Mouse (Mus musculus): Measurements from ENCODE around the gene Cyld.
"Not testable (repeated sequence)": the region's sequence is repeated elsewhere in the genome, so short reads cannot be mapped to it uniquely, and the experiment has no call there.

Cyld gene

DNA sequence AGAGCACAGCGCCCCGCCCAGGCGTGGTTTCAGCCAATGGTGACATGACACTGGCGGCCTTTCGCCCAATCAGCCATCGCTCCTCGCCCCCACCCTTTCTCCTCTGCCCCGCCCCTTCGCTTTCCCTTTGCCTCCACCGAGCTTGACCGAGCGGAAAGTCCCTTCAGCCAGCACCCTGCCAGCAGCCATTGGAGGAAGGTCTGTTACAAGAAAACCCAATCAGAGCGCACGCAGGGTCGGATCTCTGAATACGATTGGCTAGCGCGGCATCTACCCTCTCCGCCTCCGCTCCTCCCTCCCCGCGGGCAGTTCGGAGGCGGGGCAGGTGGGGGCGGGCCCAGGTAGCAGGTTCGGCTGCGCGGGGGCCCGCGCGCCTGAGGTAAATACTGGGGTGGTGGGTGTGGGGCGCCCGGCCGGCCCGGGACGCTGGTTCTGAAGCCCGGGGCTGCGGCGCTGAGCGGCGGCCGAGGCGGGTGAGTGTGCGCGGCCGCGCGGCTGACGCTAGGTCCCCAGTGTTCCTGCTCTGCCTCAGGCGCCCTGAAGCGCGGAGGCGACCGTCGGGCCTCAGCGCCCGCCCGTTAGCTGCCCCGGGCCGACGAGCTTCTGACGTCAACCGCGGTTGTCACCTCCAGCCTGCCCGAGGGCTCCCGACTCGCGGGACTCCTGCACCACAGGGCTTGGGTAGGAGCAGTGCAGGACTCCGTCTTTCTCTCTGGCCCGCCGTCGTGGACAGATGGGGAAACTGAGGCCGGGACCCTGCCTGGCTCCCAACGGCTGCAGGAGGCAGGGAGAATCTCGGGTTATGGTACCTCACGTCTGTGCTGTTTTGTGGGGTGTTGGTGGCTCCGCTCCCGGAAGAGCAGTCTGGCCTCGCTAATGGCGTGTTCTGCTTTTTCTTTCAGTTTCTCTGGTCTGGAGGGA is at the start of gene Cyld:
Gene Cyld (plus strand): TSS at position 308 of the 921 bp plus-strand sequence.
- ATAC-seq (ENCODE audit: insufficient number of reproducible peaks, low FRiP score, low TSS enrichment): peak; percentile 98

DNA sequence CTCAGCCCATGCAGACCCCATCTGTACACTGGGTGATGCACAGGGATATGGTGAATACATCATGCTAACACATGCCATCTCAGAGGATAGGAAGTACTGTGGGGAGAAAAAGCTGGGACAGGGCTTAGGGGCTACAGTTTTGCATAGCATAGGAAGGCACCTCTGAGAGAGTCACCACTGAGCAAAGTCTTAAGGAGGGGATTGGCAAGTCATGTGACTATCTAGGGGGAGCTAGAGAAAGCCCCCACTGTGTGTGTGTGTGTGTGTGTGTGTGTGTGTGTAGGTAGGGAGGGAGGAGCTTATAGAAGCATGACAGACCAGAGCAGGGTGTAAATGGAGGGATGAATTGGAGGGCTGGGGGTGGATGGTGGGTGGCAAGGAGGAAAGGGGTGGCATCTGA is 48.5 kb upstream of the Cyld start:
- ATAC-seq (ENCODE audit: insufficient number of reproducible peaks, low FRiP score, low TSS enrichment): no peak

DNA sequence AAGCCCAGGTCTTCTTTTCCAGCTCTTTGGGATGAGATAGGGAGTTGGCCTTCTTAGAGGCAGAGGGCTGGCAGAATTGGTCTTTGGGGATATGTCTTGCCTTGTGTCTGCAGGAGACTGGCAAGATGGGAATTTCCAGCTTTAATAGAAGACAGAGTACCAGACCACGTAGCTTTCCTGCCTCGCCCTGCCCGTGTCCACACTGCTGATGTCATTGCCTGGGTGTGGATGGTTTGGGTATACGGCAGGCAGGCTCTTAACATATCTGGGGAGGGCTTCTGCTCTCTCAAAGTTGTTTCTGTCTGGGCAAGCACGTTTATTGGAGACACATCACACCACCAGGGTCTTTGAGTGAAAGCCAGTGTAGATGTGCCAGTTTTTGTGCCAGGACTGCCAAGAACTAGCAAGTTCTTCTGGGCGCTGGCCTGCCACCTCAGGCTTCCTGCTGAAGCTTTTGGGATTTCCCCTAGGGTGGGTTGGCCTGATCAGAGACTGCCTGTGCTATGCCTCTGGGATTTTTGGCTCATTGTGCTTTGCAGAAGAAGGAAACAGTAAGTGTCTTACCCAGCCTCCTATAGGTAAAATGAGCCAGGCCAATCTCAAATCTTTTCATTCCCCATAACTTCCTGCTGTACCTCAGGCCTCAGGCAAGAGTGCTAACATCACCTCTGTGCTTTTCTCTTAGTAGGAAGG is 46.7 kb upstream of the Cyld start:
- no peak for ATAC-seq (ENCODE audit: insufficient number of reproducible peaks, low FRiP score, low TSS enrichment)

DNA sequence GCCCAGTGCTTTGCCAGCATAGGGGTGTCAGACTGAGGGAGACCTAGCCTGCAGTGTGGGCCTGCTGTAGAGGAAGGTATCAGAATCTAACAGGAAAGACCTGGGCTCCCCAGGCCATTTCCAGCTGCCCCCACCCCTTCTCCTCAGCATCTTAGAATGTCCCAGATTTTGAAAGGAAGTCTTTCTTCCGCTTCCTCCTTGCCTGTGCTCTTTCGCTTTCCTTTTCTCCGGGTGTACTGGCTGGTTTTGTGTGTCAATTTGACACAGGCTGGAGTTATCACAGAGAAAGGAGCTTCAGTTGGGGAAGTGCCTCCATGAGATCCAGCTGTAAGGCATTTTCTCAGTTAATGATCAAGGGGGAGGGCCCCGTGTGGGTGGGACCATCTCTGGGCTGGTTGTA is 45.7 kb upstream of the Cyld start:
- not testable (repeated sequence) for ATAC-seq (ENCODE audit: insufficient number of reproducible peaks, low FRiP score, low TSS enrichment)

DNA sequence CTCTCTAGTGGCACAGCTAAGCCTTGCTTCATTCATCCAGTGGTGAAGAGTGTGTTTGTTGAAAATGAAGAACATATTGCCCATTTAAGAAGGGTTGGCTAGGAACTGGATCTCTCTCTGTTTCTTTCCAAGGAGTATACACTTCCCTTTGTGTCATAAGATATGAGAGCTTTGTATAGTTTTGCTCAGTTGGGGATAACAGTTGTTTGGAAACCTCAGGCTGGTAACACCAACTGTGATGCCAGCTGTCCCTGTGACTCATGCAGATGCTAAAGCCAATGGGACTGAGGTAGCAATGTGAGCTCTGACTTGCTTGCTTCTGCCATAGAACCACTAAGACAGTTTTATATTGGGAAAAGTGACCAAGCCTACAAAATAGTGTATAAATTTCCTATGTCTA is 41.5 kb upstream of the Cyld start:
- no peak for ATAC-seq (ENCODE audit: insufficient number of reproducible peaks, low FRiP score, low TSS enrichment)

DNA sequence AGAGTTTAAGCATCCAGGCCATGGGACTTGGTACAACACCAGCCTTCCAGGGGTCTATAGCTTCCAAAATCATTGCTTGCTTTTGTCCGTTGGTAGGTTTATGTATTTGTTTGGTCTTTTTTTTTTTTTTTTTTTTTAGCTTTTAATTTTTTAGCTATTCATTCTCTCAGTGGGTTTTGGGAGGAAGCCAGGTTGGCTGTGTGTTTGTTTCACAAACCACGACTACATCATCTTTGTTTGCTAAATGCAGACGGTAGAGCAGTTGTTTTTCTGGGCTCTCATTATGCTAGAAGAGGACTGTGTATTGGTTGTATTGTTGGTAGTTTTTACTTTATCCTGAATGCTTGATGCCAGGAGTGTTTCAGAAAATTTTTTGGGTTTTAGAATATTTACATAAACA is 37.0 kb upstream of the Cyld start:
- ATAC-seq (ENCODE audit: insufficient number of reproducible peaks, low FRiP score, low TSS enrichment): no peak

DNA sequence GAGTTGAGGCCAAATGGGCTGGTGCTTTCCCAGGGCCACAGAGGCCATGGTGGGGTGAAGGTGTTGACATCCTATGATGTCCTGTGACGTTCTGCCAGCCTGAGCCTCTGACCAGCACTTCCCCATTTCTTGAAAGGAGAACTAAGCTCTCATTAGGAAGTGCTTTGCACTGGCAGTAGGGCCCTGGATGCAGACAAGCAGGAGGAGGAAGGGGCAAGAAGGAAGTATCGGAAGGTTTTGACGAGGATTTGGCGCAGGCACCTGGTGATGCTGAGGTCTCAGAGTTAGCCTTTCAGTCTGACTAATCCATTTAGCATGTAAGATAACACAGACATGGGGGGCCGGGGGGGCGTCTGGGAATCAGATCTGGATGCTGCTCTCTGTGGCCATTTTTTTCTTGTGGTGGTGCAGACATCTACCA is 34.4 kb upstream of the Cyld start:
- no peak for ATAC-seq (ENCODE audit: insufficient number of reproducible peaks, low FRiP score, low TSS enrichment)

DNA sequence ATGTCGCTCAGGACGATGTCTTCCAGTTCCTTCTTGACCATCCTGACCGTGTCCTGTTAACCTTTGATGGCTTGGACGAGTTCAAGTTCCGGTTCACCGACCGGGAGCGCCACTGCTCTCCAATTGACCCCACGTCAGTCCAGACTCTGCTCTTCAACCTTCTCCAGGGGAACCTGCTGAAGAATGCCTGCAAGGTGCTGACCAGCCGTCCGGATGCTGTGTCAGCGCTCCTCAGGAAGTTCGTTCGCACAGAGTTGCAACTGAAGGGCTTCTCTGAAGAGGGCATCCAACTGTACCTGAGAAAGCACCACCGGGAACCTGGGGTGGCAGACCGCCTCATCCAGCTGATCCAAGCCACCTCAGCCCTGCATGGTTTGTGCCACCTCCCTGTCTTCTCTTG is 32.7 kb upstream of the Cyld start:
- ATAC-seq (ENCODE audit: insufficient number of reproducible peaks, low FRiP score, low TSS enrichment): no peak

DNA sequence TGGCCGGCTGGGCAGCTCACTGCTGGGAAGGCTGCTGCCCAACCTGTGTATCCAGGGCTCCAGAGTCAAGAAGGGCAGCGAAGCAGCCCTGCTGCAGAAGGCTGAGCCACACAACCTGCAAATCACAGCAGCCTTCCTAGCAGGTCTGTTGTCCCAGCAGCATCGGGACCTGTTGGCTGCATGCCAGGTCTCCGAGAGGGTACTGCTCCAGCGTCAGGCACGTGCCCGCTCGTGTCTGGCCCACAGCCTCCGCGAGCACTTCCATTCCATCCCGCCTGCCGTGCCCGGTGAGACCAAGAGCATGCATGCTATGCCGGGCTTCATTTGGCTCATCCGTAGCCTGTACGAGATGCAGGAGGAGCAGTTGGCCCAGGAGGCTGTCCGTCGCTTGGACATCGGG is 31.9 kb upstream of the Cyld start:
- peak; percentile 54 for ATAC-seq (ENCODE audit: insufficient number of reproducible peaks, low FRiP score, low TSS enrichment)

DNA sequence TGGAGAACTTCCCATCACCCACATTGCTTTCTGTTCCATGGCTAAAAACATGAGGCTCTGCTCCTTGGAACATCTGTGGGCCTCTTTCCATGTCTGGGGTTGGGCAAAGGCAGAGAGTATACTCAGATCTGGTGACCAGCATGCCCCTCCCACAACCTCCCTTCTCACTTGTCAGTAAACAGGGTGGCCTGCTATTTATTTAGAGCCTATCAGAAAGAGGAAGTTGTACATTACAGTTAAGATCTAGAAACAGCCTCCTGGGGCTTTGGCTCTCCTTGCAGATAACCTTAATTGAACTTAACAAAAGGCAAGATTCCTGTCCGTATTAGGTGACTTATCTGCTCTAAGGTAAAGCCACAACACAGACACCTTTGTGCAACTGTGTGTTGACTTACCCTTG is 30.4 kb upstream of the Cyld start:
- no peak for ATAC-seq (ENCODE audit: insufficient number of reproducible peaks, low FRiP score, low TSS enrichment)

DNA sequence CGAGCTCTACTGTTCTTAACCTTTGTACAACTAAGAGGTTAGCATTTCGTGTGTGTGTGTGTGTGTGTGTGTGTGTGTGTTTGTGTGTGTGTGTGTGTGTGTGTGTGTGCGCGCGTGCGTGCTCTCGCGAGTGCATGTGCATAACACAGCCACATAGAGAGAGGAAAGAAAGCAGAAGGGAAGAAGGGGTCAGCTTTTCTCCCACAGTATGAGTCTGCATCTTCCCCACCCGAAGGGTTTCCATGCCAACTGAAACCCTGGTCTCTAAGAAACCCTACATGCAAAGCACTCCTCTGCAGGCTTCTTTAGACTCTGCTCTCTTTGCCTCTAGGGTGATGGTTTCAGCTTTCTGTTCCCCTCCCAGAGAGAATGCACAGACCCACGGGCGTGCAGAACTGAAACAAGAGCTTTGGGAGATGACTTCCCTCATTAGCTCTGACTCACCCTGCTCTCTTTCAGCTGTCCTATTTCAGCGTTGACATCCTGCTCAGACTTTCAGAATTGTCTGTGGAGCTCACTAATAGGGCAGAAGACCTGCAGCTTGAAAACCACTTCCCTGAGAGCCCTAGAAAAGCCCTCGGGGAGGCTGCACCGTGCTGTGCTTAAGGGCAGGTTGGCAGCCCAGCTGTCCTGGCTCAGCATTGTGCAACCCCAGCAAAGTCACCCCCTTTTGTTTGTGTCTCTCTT is 28.3 kb upstream of the Cyld start:
- no peak for ATAC-seq (ENCODE audit: insufficient number of reproducible peaks, low FRiP score, low TSS enrichment)

DNA sequence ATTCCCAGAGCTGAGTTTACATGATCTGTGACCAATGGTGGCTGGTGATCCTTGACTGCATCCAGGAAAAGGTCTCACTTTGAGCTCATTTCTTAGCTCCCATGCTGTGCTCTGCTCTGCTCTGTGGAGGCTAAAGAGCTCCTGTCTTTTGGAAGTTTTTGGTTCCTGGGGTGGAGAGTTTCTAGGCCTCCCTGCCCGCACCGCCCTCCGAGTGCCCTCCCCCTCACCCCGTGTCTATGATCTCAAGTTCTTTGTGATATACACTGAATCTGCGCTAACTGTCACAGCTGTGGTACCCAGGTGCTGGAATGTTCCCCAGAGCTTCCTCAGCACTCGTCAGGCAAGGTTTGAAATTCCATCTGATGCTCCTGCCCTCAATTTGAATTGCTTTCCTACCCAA is 26.0 kb upstream of the Cyld start:
- ATAC-seq (ENCODE audit: insufficient number of reproducible peaks, low FRiP score, low TSS enrichment): no peak

DNA sequence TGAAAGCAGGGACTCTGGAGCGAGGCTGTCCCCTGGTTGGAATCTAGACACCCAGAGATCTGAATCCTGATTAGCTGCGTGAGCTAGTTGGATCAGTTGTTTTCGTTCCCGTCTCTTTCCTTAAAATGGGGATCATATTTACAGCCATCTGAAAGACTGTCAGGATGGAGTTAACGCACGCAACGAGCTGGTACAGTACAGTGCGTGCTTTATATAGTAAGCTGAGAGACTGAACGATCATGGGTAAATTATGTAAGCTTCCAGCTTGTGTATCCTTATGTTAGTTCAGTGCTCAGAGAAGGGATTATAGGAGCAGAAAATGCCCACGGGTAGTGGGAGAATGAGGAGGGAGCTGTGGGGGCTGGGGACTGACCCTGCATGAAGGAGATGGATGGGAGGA is 25.3 kb upstream of the Cyld start:
- no peak for ATAC-seq (ENCODE audit: insufficient number of reproducible peaks, low FRiP score, low TSS enrichment)

DNA sequence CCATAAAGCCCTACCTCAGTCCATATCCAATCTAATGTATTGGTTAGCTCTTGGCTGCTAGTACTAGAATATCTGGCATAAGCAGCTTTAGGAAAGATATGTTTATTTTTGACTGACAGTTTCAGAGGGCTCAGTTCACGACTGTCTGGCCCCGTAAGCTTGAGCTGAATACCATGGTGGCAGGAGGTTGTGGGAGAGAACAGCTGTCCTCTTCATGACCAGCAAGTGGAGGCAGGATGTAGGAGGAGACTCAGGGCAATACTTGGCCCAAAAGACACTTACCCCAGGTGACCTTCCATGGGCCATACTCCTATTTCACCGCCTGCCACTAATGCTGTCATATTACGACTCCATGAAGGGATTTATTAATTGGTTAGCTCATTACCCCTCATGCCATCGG is 23.0 kb upstream of the Cyld start:
- no peak for ATAC-seq (ENCODE audit: insufficient number of reproducible peaks, low FRiP score, low TSS enrichment)

DNA sequence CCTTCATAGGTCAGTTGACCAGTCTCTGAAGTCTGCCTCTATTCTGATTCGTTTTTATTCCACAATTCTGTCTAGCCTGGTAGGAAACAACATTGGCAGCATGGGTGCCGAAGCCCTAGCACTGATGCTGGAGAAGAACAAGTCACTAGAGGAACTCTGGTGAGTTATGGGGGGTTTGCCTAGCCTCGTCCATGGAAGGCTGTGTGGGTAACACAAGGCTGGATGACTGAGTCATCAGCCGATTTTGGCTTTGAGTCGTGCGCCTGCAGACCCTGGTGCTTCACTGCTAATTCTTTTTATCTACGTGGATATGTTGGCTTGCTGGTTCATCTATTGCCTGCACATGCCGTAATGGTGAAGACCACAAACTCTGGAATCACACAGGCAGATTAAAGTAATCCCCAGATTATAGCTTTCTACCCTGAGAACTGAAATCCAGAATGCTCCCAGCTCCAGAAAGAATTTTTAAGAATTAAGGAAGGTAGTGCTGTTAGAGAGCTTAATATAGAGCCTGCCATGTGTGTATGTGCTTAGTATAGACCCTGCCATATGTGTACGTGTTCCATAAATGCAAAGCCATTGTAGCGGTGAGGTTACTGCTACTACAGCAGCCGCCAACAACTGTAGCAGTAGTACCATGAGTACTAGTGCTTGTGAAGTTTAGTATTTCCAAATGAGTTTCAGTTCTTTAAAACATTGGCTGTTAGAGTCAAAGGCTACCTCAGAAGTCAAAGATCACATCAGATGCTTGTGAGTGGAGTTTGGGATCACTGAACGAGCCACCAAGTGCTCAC is 21.3 kb upstream of the Cyld start:
- ATAC-seq (ENCODE audit: insufficient number of reproducible peaks, low FRiP score, low TSS enrichment): no peak

DNA sequence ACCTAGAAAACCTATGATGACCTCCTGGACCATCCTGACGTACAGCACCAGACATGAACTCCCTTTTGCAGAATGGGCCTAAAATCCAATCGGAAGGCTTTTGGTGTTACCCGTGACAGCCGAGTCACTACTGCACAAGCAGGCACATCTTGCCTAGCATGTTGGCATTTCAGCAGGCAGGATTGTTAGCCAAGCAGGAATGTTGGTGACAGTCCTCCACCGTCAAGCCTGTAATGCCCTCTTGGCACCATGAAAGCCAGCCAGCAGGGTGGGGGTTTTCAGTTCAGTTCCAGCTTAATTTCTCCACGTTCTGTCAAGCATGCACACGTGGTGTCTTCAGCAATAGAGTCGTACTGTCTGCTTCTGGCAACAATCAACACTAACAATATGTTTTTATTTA is 19.8 kb upstream of the Cyld start:
- ATAC-seq (ENCODE audit: insufficient number of reproducible peaks, low FRiP score, low TSS enrichment): no peak

DNA sequence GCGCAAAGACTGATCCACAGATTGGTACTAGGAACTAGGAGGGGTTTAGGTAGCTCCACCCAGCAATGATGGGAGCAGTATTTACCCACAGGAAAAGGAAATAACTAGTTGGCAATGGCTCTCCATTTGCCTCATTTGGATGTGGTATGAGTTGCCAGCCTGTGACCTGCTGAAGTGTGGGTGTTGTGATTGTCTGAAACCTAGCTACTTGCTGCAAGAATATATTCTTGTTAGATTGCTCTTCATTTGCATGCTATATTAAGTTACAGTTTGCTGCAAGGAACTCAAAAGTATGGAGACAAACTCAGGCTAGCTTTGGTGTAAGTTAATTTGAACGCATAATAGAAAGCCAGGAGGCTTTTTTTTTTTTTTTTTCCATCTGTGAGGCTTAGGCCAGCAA is 16.3 kb upstream of the Cyld start:
- no peak for ATAC-seq (ENCODE audit: insufficient number of reproducible peaks, low FRiP score, low TSS enrichment)

DNA sequence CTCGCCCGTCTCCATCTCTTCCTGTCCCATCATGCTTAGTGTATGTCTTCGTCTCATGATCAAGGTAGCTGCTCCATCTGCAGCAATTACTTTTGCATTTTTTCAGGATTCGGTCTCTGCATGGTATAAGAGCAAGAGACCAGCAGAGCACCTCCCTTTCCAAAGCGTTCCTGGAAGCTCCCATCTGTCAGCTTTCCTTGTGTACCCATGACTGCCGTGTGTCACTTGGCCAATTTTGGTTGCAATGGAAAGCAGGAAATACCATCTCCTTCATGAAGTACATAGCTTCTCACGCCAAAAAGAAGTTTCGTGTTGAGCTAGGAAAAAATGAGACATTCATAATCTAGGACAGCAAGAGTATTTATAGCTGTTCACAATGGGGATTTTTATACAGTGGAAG is 15.8 kb upstream of the Cyld start:
- 0 out of 2 replicates have a peak, but pooled peaks have one; percentile 21 for ATAC-seq (ENCODE audit: insufficient number of reproducible peaks, low FRiP score, low TSS enrichment)

DNA sequence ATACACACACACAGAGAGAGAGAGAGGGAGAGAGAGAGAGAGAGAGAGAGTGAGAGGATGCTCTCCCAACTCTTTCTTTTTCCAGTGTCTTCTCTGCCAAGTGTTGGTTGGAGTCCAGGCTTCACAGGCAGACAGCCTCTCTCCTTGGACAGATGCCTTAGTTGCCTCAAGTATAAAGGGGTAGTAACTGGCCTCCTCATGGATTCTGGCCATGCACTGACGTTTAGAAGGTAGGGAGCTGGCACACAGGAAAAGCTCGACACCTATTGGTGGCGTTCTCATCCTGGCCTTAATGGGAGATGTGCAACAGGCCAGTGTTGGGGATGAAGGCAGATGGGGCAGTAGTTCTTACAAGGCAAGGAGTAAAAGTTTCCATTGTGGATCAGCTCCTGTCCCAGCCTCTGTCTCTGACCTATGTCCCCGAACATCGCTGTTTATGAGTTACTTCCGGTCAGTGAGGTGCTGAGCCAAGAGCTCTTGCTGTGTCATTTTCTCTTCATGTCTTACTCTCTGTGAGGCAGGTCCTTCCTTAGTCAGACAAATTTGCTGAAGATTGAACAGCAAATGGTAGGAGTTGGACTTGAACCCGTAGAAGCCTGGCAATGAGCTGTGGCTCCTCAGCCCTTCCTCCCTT is 13.1 kb upstream of the Cyld start:
- no peak for ATAC-seq (ENCODE audit: insufficient number of reproducible peaks, low FRiP score, low TSS enrichment)

All from cerebellum, adult (tissue).